Mouse (Mus musculus) forebrain, embryonic 12.5 days (tissue): ENCODE measurements at regions not wholly inside any gene's neighbourhood (a gene's known extent, or its start where the extent isn't known, plus 50 kb on each side); places are given as distances from the start of the nearest gene placed in this dataset.

Experiments
- ATAC-seq: fragments of 200-750 bp; cut with Nextera tagmentation; 2 replicates; pipeline ENCODE4 v1.8.0; 2017; ENCODE audit warnings: moderate TSS enrichment; ENCODE audit not compliant: low FRiP score
- H3K27ac ChIP-seq: fragments of 300-500 bp; sonication (generic); 2 replicates; pipeline ENCODE4 v1.5.1; 2016; ENCODE audit warnings: mild to moderate bottlenecking
- H3K27me3 ChIP-seq: fragments of 300-500 bp; sonication (generic); 2 replicates; pipeline ENCODE4 v1.6.1; 2016; ENCODE audit warnings: mild to moderate bottlenecking
- H3K36me3 ChIP-seq: fragments of 300-500 bp; sonication (generic); replicated peaks from 2 replicates; pipeline ENCODE4 v1.6.1; 2016; ENCODE audit warnings: mild to moderate bottlenecking
- H3K4me1 ChIP-seq: fragments of 300-500 bp; sonication (generic); 2 replicates; pipeline ENCODE4 v1.6.1; 2016
- H3K4me2 ChIP-seq: fragments of 300-500 bp; sonication (generic); 2 replicates; pipeline ENCODE4 v1.6.1; 2016; ENCODE audit warnings: mild to moderate bottlenecking, moderate library complexity
- H3K4me3 ChIP-seq: fragments of 300-500 bp; sonication (generic); replicated peaks from 2 replicates; pipeline ENCODE4 v1.5.1; 2016; ENCODE audit warnings: mild to moderate bottlenecking
- H3K9ac ChIP-seq: fragments of 300-500 bp; sonication (generic); 2 replicates; pipeline ENCODE4 v1.6.1; 2016; ENCODE audit warnings: mild to moderate bottlenecking
- H3K9me3 ChIP-seq: fragments of 300-500 bp; sonication (generic); 2 replicates; pipeline ENCODE4 v1.6.1; 2016
- WGBS: fragments of 180-500 bp; shearing (Covaris S2); methylation state at CpG from one replicate; pipeline ENCODE4 v1.1.7; 2016; 5-methylcytosine and 5-hydroxymethylcytosine counted together

- no peak overlapping the region for H3K4me2 ChIP-seq
- no peak for ATAC-seq
- no peaks in the 10 kb centered on the region for H3K27me3 ChIP-seq
- no peak overlapping the region for H3K9ac ChIP-seq
- no peaks in the 10 kb centered on the region for H3K9me3 ChIP-seq
- H3K4me3 ChIP-seq, result no peak overlapping the region
- peaks cover 5% of the 10 kb centered on the region; the same call in 1 of the 2 replicates for H3K4me1 ChIP-seq
- H3K36me3 ChIP-seq, result no peaks in the 10 kb centered on the region
- 89% methylated on average over 2 of the region's 2 CpGs for WGBS
- H3K27ac ChIP-seq, result no peak overlapping the region
Measured at GRCm38 (mm10) chr14:76836271-76836670, 200.3 kb upstream of the Ccdc122 start.

- Histone ChIP-seq H3K27me3 (no peaks in the 10 kb centered on the region), H3K4me2 (no peak overlapping the region), H3K9me3 (no peaks in the 10 kb centered on the region), H3K9ac (no peak overlapping the region), H3K27ac (no peak overlapping the region), H3K4me3 (no peak overlapping the region), H3K4me1 (peaks cover 5% of the 10 kb centered on the region; the same call in 1 of the 2 replicates), H3K36me3 (no peaks in the 10 kb centered on the region)
- ATAC-seq, result no peak
- 72% methylated on average over 6 of the region's 6 CpGs for WGBS
Measured at GRCm38 (mm10) chr14:76834084-76834483, 202.5 kb upstream of the Ccdc122 start.

GRCm38 (mm10) chr14:76829161-76829510, 207.4 kb upstream of the Ccdc122 start:
- Histone ChIP-seq H3K4me3 (no peak overlapping the region), H3K4me2 (no peak overlapping the region), H3K4me1 (peaks cover 5% of the 10 kb centered on the region; the same call in 1 of the 2 replicates), H3K36me3 (no peaks in the 10 kb centered on the region), H3K9ac (no peak overlapping the region), H3K27me3 (no peaks in the 10 kb centered on the region), H3K27ac (no peak overlapping the region), H3K9me3 (no peaks in the 10 kb centered on the region)
- ATAC-seq, result no peak
- WGBS, result 76% methylated on average over 1 of the region's 1 CpGs

GRCm38 (mm10) chr14:76828453-76829160, 208.0 kb upstream of the Ccdc122 start:
- Histone ChIP-seq H3K4me3 (no peak overlapping the region), H3K9me3 (no peaks in the 10 kb centered on the region), H3K36me3 (no peaks in the 10 kb centered on the region), H3K9ac (no peak overlapping the region), H3K4me1 (peaks cover 5% of the 10 kb centered on the region; the same call in 1 of the 2 replicates), H3K4me2 (no peak overlapping the region), H3K27ac (no peak overlapping the region), H3K27me3 (no peaks in the 10 kb centered on the region)
- WGBS, result 85% methylated on average over 10 of the region's 10 CpGs
- ATAC-seq, result no peak

GRCm38 (mm10) chr14:76824066-76824465, 212.5 kb upstream of the Ccdc122 start:
- 89% methylated on average over 3 of the region's 3 CpGs for WGBS
- Histone ChIP-seq H3K4me3 (no peak overlapping the region), H3K4me1 (peaks cover 18% of the 10 kb centered on the region), H3K4me2 (no peak overlapping the region), H3K9ac (no peak overlapping the region), H3K9me3 (no peaks in the 10 kb centered on the region), H3K27ac (no peak overlapping the region), H3K36me3 (no peaks in the 10 kb centered on the region), H3K27me3 (no peaks in the 10 kb centered on the region)
- ATAC-seq, result no peak

- 0 out of 2 replicates have a peak, but pooled peaks cover 3% of the 10 kb centered on the region for H3K27me3 ChIP-seq
- H3K4me3 ChIP-seq, result no peak overlapping the region
- H3K27ac ChIP-seq, result no peak overlapping the region
- no peaks in the 10 kb centered on the region for H3K36me3 ChIP-seq
- H3K4me2 ChIP-seq, result no peak overlapping the region
- peaks cover 24% of the 10 kb centered on the region for H3K4me1 ChIP-seq
- no peak for ATAC-seq
- WGBS, result 80% methylated on average over 9 of the region's 9 CpGs
- H3K9ac ChIP-seq, result no peak overlapping the region
- no peaks in the 10 kb centered on the region for H3K9me3 ChIP-seq
Measured at GRCm38 (mm10) chr14:76822766-76823325, 213.7 kb upstream of the Ccdc122 start.

- 88% methylated on average over 8 of the region's 8 CpGs for WGBS
- Histone ChIP-seq H3K4me2 (no peak overlapping the region), H3K9ac (no peak overlapping the region), H3K27ac (no peak overlapping the region), H3K27me3 (0 out of 2 replicates have a peak, but pooled peaks cover 3% of the 10 kb centered on the region), H3K36me3 (no peaks in the 10 kb centered on the region), H3K4me3 (no peak overlapping the region), H3K4me1 (peaks cover 29% of the 10 kb centered on the region), H3K9me3 (no peaks in the 10 kb centered on the region)
- ATAC-seq, result no peak
Measured at GRCm38 (mm10) chr14:76821892-76822291, 214.7 kb upstream of the Ccdc122 start.

GRCm38 (mm10) chr14:76821484-76821883, 215.1 kb upstream of the Ccdc122 start:
- H3K9me3 ChIP-seq, result no peaks in the 10 kb centered on the region
- no peak for ATAC-seq
- no peaks in the 10 kb centered on the region for H3K36me3 ChIP-seq
- no peak overlapping the region for H3K4me2 ChIP-seq
- no peak overlapping the region for H3K9ac ChIP-seq
- 89% methylated on average over 7 of the region's 7 CpGs for WGBS
- peaks cover 32% of the 10 kb centered on the region for H3K4me1 ChIP-seq
- H3K4me3 ChIP-seq, result no peak overlapping the region
- no peak overlapping the region for H3K27ac ChIP-seq
- H3K27me3 ChIP-seq, result 0 out of 2 replicates have a peak, but pooled peaks cover 3% of the 10 kb centered on the region

- Histone ChIP-seq H3K9ac (no peak overlapping the region), H3K4me3 (no peak overlapping the region), H3K27me3 (0 out of 2 replicates have a peak, but pooled peaks cover 3% of the 10 kb centered on the region), H3K27ac (no peak overlapping the region), H3K4me2 (no peak overlapping the region), H3K36me3 (no peaks in the 10 kb centered on the region), H3K9me3 (no peaks in the 10 kb centered on the region), H3K4me1 (peaks cover 32% of the 10 kb centered on the region)
- ATAC-seq, result no peak
- WGBS, result 83% methylated on average over 6 of the region's 6 CpGs
Measured at GRCm38 (mm10) chr14:76820989-76821388, 215.6 kb upstream of the Ccdc122 start.

- H3K9me3 ChIP-seq, result no peaks in the 10 kb centered on the region
- no peak overlapping the region for H3K4me2 ChIP-seq
- WGBS, result 25% methylated on average over 8 of the region's 8 CpGs
- 0 out of 2 replicates have a peak, but pooled peaks cover 3% of the 10 kb centered on the region for H3K27me3 ChIP-seq
- H3K36me3 ChIP-seq, result no peaks in the 10 kb centered on the region
- peaks cover 32% of the 10 kb centered on the region for H3K4me1 ChIP-seq
- no peak overlapping the region for H3K4me3 ChIP-seq
- peak overlapping the region; percentile 53; the same call in 1 of the 2 replicates for H3K27ac ChIP-seq
- H3K9ac ChIP-seq, result no peak overlapping the region
- ATAC-seq, result no peak
Measured at GRCm38 (mm10) chr14:76819690-76820089, 216.9 kb upstream of the Ccdc122 start.

- ATAC-seq, result no peak
- peaks cover 32% of the 10 kb centered on the region for H3K4me1 ChIP-seq
- H3K4me3 ChIP-seq, result no peak overlapping the region
- no peak overlapping the region for H3K4me2 ChIP-seq
- H3K27me3 ChIP-seq, result 0 out of 2 replicates have a peak, but pooled peaks cover 3% of the 10 kb centered on the region
- H3K9ac ChIP-seq, result no peak overlapping the region
- no peaks in the 10 kb centered on the region for H3K9me3 ChIP-seq
- H3K36me3 ChIP-seq, result no peaks in the 10 kb centered on the region
- WGBS, result 79% methylated on average over 10 of the region's 10 CpGs
- H3K27ac ChIP-seq, result no peak overlapping the region
Measured at GRCm38 (mm10) chr14:76818256-76819010, 218.1 kb upstream of the Ccdc122 start.

GRCm38 (mm10) chr14:76817189-76817772, 219.3 kb upstream of the Ccdc122 start:
- H3K9me3 ChIP-seq, result no peaks in the 10 kb centered on the region
- 0 out of 2 replicates have a peak, but pooled peaks cover 3% of the 10 kb centered on the region for H3K27me3 ChIP-seq
- no peaks in the 10 kb centered on the region for H3K36me3 ChIP-seq
- ATAC-seq, result no peak
- H3K27ac ChIP-seq, result no peak overlapping the region
- no peak overlapping the region for H3K4me3 ChIP-seq
- peaks cover 32% of the 10 kb centered on the region for H3K4me1 ChIP-seq
- H3K9ac ChIP-seq, result no peak overlapping the region
- WGBS, result 70% methylated on average over 5 of the region's 5 CpGs
- no peak overlapping the region for H3K4me2 ChIP-seq
